Mouse (Mus musculus) adrenal gland, postnatal 25 days (tissue): Measurements from ENCODE around the gene Faf2. TPM values are rescaled to one million over a fixed set of nuclear protein-coding genes. Genes with fewer than 3 reads are reported as not detected.

Experiments used
- microRNA-seq, 2 experiments: library from miRNA; unstranded; fragments of <30 nt; microRNA quantifications; one replicate each; pipeline ENCODE4 v1.2.0; 2021
- total RNA-seq: library from RNA; stranded (reverse); gene quantifications from 2 replicates; pipeline ENCODE4 v1.2.3, GENCODE M21; 2021

Faf2 gene
- total RNA-seq, 1 experiment from 2014 or later, result 84.9 TPM

Small RNAs within 50 kb of the gene (microRNA-seq; reads per million reads assigned to microRNA genes)
- gene Gm24195, result 0 reads per million in 2 experiments

Other genes with a start within 250 kb of the Faf2 start
- 39.3 and 52.9 TPM in 2 replicates for gene Thoc3, start 152.9 kb upstream of the Faf2 start, total RNA-seq
- 12.8 and 19.2 TPM in 2 replicates for gene Simc1, start 118.0 kb upstream of the Faf2 start, total RNA-seq
- 157 and 177 TPM in 2 replicates for gene 4833439L19Rik, start 56.3 kb upstream of the Faf2 start, total RNA-seq
- 51.6 and 65.6 TPM in 2 replicates for gene Arl10, start 46.8 kb upstream of the Faf2 start, total RNA-seq
- gene Nop16, start 31.7 kb upstream of the Faf2 start, total RNA-seq, result 56.7 and 72.4 TPM in 2 replicates
- 230 and 245 TPM in 2 replicates for gene Higd2a, start 31.6 kb upstream of the Faf2 start, total RNA-seq
- gene Cltb, start 10.4 kb upstream of the Faf2 start, total RNA-seq, result 61.8 and 82.6 TPM in 2 replicates
- gene Rnf44, start 72.1 kb downstream of the Faf2 start, total RNA-seq, result 109 and 134 TPM in 2 replicates
- gene Cdhr2, start 79.7 kb downstream of the Faf2 start, total RNA-seq, result not detected in 2 replicates
- 3.9 and 4.1 TPM in 2 replicates for gene Gprin1, start 128.1 kb downstream of the Faf2 start, total RNA-seq
- gene Sncb, start 144.8 kb downstream of the Faf2 start, total RNA-seq, result 0.91 and 1.6 TPM in 2 replicates
- not detected in 2 replicates for gene Eif4e1b, start 162.2 kb downstream of the Faf2 start, total RNA-seq
- gene Tspan17, start 167.6 kb downstream of the Faf2 start, total RNA-seq, result 30.1 and 39.5 TPM in 2 replicates